Mouse (Mus musculus) stomach, postnatal 0 days (tissue): ENCODE measurements at regions not wholly inside any gene's neighbourhood (a gene's known extent, or its start where the extent isn't known, plus 50 kb on each side); places are given as distances from the start of the nearest gene placed in this dataset.

Experiments used
- CTCF ChIP-seq: IDR thresholded peaks from 2 replicates; pipeline ENCODE4 v1.5.1; 2016; ENCODE audit warnings: antibody characterized with exemption, low read depth, mild to moderate bottlenecking, moderate library complexity
- EP300 ChIP-seq: optimal IDR thresholded peaks from 2 replicates; pipeline ENCODE3; 2016; ENCODE audit warnings: antibody characterized with exemption

GRCm38 (mm10) chr9:61042063-61042462 is 247.7 kb downstream of the Uaca start:
- TF ChIP-seq CTCF (no peak), EP300 (no peak)
